Mouse (Mus musculus): ENCODE measurements around the gene Map3k5. TPM values are rescaled to one million over a fixed set of nuclear protein-coding genes. Genes with fewer than 3 reads are reported as not detected.

Map3k5 gene
- polyA plus RNA-seq, 1 experiment from 2014 or later, result 0.88 TPM

GRCm38 (mm10) chr10:20184326-20184725 is 250.1 kb downstream of the Map3k5 start:
- Histone ChIP-seq H3K27me3 (no peaks in the 10 kb centered on the region), H3K4me3 (no peak overlapping the region), H3K4me2 (replicated peaks) (no peak overlapping the region), H3K4me1 (peaks cover 7% of the 10 kb centered on the region; the same call in 1 of the 2 replicates), H3K9ac (replicated peaks) (no peak overlapping the region), H3K9me3 (no peaks in the 10 kb centered on the region), H3K36me3 (no peaks in the 10 kb centered on the region), H3K27ac (replicated peaks) (no peak overlapping the region)
- no peak for ATAC-seq (replicated peaks)
- WGBS, result 86% methylated on average over 4 of the region's 4 CpGs

GRCm38 (mm10) chr10:20185264-20185663 is 251.0 kb downstream of the Map3k5 start:
- Histone ChIP-seq H3K4me3 (no peak overlapping the region), H3K4me2 (replicated peaks) (no peak overlapping the region), H3K9me3 (no peaks in the 10 kb centered on the region), H3K9ac (replicated peaks) (no peak overlapping the region), H3K27me3 (no peaks in the 10 kb centered on the region), H3K36me3 (no peaks in the 10 kb centered on the region), H3K27ac (replicated peaks) (no peak overlapping the region), H3K4me1 (peaks cover 7% of the 10 kb centered on the region; the same call in 1 of the 2 replicates)
- ATAC-seq (replicated peaks), result no peak
- WGBS, result 95% methylated on average over 4 of the region's 4 CpGs

- Histone ChIP-seq H3K36me3 (no peaks in the 10 kb centered on the region), H3K4me2 (replicated peaks) (no peak overlapping the region), H3K27ac (replicated peaks) (no peak overlapping the region), H3K9me3 (no peaks in the 10 kb centered on the region), H3K4me1 (peaks cover 7% of the 10 kb centered on the region; the same call in 1 of the 2 replicates), H3K4me3 (no peak overlapping the region), H3K9ac (replicated peaks) (no peak overlapping the region), H3K27me3 (no peaks in the 10 kb centered on the region)
- 93% methylated on average over 2 of the region's 2 CpGs for WGBS
- ATAC-seq (replicated peaks), result no peak
Measured at GRCm38 (mm10) chr10:20185806-20186205, 251.5 kb downstream of the Map3k5 start.

GRCm38 (mm10) chr10:20186800-20187273 is 252.6 kb downstream of the Map3k5 start:
- 0 out of 2 replicates have a peak, but pooled peaks cover 4% of the 10 kb centered on the region for H3K4me1 ChIP-seq
- no peak for ATAC-seq (replicated peaks)
- H3K27me3 ChIP-seq, result no peaks in the 10 kb centered on the region
- H3K36me3 ChIP-seq, result no peaks in the 10 kb centered on the region
- no peak overlapping the region for H3K4me3 ChIP-seq
- H3K4me2 ChIP-seq (replicated peaks), result no peak overlapping the region
- WGBS, result 90% methylated on average over 5 of the region's 5 CpGs
- H3K27ac ChIP-seq (replicated peaks), result no peak overlapping the region
- no peak overlapping the region for H3K9ac ChIP-seq (replicated peaks)
- no peaks in the 10 kb centered on the region for H3K9me3 ChIP-seq

GRCm38 (mm10) chr10:20190139-20190747 is 256.0 kb downstream of the Map3k5 start:
- Histone ChIP-seq H3K9me3 (no peaks in the 10 kb centered on the region), H3K9ac (replicated peaks) (no peak overlapping the region), H3K27ac (replicated peaks) (no peak overlapping the region), H3K4me2 (replicated peaks) (no peak overlapping the region), H3K4me3 (no peak overlapping the region), H3K4me1 (no peaks in the 10 kb centered on the region), H3K36me3 (no peaks in the 10 kb centered on the region), H3K27me3 (no peaks in the 10 kb centered on the region)
- no peak for ATAC-seq (replicated peaks)
- WGBS, result 92% methylated on average over 6 of the region's 6 CpGs

Other genes starting within 250 kb of the Map3k5 start
- 0.11 and 0.15 TPM in 2 replicates for gene Il20ra, start 221.9 kb upstream of the Map3k5 start, polyA plus RNA-seq (2015; fragmentation: Nextera tagmentation; extraction: Ambion mirVana)
- 1.2 and 1.3 TPM in 2 replicates for gene Slc35d3, start 83.0 kb upstream of the Map3k5 start, polyA plus RNA-seq (2015; fragmentation: Nextera tagmentation; extraction: Ambion mirVana)
- gene Pex7, start 26.8 kb upstream of the Map3k5 start, polyA plus RNA-seq (2015; fragmentation: Nextera tagmentation; extraction: Ambion mirVana), result 26.4 and 27.7 TPM in 2 replicates
- 4.7 and 6.2 TPM in 2 replicates for gene Map7, start 214.0 kb downstream of the Map3k5 start, polyA plus RNA-seq (2015; fragmentation: Nextera tagmentation; extraction: Ambion mirVana)

All from forebrain, embryonic 15.5 days (tissue).